Mouse (Mus musculus) midbrain, postnatal 0 days (tissue): ENCODE data around the gene Otp. TPM values are rescaled to one million over a fixed set of nuclear protein-coding genes. Genes with fewer than 3 reads are reported as not detected.

Experiments
- ATAC-seq: fragments of 200-750 bp; cut with Nextera tagmentation; 2 replicates; pipeline ENCODE4 v1.8.0; 2017; ENCODE audit warnings: moderate number of reproducible peaks, mild to moderate bottlenecking, moderate TSS enrichment, moderate library complexity; ENCODE audit not compliant: low FRiP score
- DNase-seq: peaks from one replicate; pipeline ENCODE4 v3.0.0-alpha.2; 2015; ENCODE audit warnings: low spot score
- H3K27ac ChIP-seq: fragments of 300-500 bp; sonication (generic); 2 replicates; pipeline ENCODE4 v1.5.1; 2014; ENCODE audit warnings: low read depth, mild to moderate bottlenecking, low read length, mixed read lengths
- H3K27me3 ChIP-seq: fragments of 300-500 bp; sonication (generic); 2 replicates; pipeline ENCODE4 v1.6.1; 2014; ENCODE audit warnings: low read length, control low read depth, mixed read lengths; ENCODE audit not compliant: insufficient read depth
- H3K36me3 ChIP-seq: fragments of 300-500 bp; sonication (generic); 2 replicates; pipeline ENCODE4 v1.6.1; 2014; ENCODE audit warnings: low read length, control low read depth, mixed read lengths; ENCODE audit not compliant: insufficient read depth
- H3K4me1 ChIP-seq: fragments of 300-500 bp; sonication (generic); 2 replicates; pipeline ENCODE4 v1.6.1; 2014; ENCODE audit warnings: mild to moderate bottlenecking, control low read depth, antibody characterized with exemption, low read length, mixed read lengths; ENCODE audit not compliant: insufficient read depth
- H3K4me2 ChIP-seq: fragments of 300-500 bp; sonication (generic); 2 replicates; pipeline ENCODE4 v1.6.1; 2014; ENCODE audit warnings: low read depth, mild to moderate bottlenecking, low read length, mixed read lengths; ENCODE audit not compliant: poor library complexity, severe bottlenecking
- H3K4me3 ChIP-seq: fragments of 300-500 bp; sonication (generic); 2 replicates; pipeline ENCODE4 v1.5.1; 2014; ENCODE audit warnings: low read depth, mild to moderate bottlenecking, low read length, moderate library complexity
- H3K9ac ChIP-seq: fragments of 300-500 bp; sonication (generic); replicated peaks from 2 replicates; pipeline ENCODE4 v1.6.1; 2014; ENCODE audit warnings: mild to moderate bottlenecking, low read length, moderate library complexity, mixed read lengths; ENCODE audit not compliant: poor library complexity, severe bottlenecking
- H3K9me3 ChIP-seq: fragments of 300-500 bp; sonication (generic); 2 replicates; pipeline ENCODE4 v1.6.1; 2016; ENCODE audit warnings: low read length, control low read depth
- CTCF ChIP-seq: IDR thresholded peaks from 2 replicates; pipeline ENCODE4 v1.5.1; 2016; ENCODE audit warnings: antibody characterized with exemption, mild to moderate bottlenecking
- WGBS: fragments of 180-500 bp; shearing (Covaris S2); extraction: QIAGEN DNeasy Blood & Tissue Kit; methylation state at CpG from one replicate; pipeline ENCODE4 v1.1.7; 2014; 5-methylcytosine and 5-hydroxymethylcytosine counted together
- polyA plus RNA-seq: library from polyadenylated mRNA; unstranded; fragments of >200 nt; fragmentation: Nextera tagmentation; extraction: Ambion mirVana; gene quantifications from 2 replicates; pipeline ENCODE4 v1.2.1, GENCODE M21; 2015
- total RNA-seq: library from RNA; depleted of rRNA; stranded (reverse); fragments of >200 nt; gene quantifications from 2 replicates; pipeline ENCODE4 v1.2.3, GENCODE M21; 2014

The Otp gene
- total and polyA plus RNA-seq, 2 experiments from 2014 or later, result 3.3 to 4.5 TPM

DNA sequence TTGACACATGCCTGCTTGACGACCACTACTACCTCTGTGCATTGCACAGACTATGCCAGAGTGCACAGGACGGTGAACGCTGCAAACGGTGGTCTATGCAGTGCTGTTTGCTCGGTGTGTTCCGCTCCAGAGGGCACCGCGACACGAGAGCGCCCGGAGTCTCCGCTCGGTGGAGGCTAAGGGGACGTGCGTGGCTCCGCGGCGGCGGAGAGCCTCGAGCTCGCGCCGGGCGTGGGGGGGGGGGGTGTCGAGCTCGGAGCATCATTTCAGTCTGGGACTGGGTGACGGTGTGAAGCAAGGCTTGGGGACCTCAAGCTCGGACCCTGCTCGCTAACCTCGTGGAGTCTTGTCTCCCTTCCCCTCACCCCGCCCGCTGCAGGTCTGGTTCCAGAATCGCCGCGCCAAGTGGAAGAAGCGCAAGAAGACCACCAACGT, 7.3 kb downstream of the Otp start:
- DNase-seq (no peak), ATAC-seq (peak; percentile 48; the same call in 1 of the 2 replicates)
- no peak for TF ChIP-seq CTCF
- Histone ChIP-seq H3K27ac (no peak overlapping the region), H3K4me3 (peak overlapping the region; percentile 25), H3K9ac (no peak overlapping the region), H3K4me1 (peaks cover 3% of the 10 kb centered on the region; the same call in 1 of the 2 replicates), H3K27me3 (peaks cover 68% of the 10 kb centered on the region), H3K4me2 (peak overlapping the region; percentile 46), H3K36me3 (no peaks in the 10 kb centered on the region), H3K9me3 (no peaks in the 10 kb centered on the region)
- under 1% methylated on average over 33 of the region's 37 CpGs for WGBS

DNA sequence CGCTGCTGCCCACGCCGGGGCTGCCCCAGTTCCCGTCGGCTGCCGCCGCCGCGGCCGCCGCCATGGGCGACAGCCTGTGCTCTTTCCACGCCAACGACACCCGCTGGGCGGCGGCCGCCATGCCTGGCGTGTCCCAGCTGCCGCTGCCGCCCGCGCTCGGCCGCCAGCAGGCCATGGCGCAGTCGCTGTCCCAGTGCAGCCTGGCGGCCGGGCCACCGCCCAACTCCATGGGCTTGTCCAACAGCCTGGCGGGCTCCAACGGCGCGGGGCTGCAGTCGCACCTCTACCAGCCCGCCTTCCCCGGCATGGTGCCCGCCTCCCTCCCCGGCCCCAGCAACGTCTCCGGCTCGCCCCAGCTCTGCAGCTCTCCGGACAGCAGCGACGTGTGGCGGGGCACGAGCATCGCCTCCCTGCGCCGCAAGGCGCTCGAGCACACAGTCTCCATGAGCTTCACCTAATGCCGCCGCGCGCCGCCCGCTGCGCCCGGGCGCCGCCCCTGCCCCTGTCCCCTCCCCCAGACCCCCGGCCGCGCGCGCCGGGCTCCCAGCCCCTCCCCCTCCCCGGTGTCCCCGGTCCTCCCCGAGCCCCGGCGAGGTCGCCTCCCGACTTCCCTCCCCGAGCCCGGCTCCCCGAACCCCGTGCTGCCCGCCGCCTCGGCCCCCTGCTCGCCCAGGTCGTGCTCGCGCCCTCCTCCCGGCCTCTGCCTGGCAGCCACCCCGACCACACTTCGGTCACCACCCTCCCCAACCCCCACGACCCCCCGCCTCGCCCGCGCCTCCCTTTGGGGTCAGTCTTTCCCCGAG, 8.0 kb downstream of the Otp start:
- ATAC-seq, result peak; percentile 64
- no peak overlapping the region for H3K27ac ChIP-seq
- H3K36me3 ChIP-seq, result no peaks in the 10 kb centered on the region
- peaks cover 3% of the 10 kb centered on the region; the same call in 1 of the 2 replicates for H3K4me1 ChIP-seq
- no peak for DNase-seq
- H3K4me2 ChIP-seq, result peak overlapping the region; percentile 46
- WGBS, result 2% methylated on average over 77 of the region's 95 CpGs
- TF ChIP-seq CTCF, result no peak
- peak overlapping the region; percentile 25 for H3K4me3 ChIP-seq
- H3K9me3 ChIP-seq, result no peaks in the 10 kb centered on the region
- no peak overlapping the region for H3K9ac ChIP-seq
- H3K27me3 ChIP-seq, result peaks cover 70% of the 10 kb centered on the region

DNA sequence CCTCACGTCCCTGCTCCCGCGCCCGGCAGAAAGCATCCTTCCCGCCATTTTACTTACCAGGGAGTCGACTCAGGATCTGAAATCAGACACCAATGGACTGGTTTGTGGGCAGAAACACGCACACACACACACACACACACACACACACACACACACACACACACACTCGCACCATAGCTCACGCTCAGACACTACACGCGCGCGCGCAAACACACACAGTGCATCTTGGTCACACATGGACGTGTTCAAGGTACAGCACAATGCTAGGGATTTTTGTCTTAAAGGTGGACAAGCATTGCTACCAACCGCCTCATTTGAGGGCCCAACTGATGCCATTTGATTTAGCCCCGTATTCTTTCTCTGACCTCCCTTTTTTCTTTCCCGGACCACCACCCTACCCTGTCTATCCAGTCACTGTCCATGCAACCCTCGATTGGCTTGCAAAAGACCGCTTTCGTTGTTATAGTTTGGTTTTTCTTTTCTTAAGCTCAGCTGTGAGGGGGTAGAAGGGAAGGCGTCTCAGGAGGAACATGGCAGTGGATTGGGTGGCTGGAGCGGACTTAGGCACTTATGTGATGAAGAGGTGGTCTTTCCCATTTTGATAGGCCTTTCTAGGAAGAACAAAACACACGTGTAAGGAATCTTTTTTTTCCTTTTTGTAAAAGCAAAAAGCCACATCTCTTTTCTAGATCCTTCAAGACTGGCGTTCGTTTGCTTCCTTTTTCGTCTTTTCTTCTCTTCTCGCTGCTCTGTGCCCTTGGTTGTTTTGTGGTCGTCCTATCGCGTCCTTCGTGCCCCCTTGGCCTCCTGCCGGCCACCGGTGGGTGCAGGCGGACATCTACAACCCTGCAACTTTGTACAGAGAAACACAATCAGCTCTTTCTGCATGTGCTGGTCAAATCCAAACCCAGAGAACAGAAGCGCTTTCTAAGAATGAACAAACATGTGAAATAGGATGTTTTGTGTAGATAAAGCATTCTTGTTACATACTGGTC, 8.9 kb downstream of the Otp start:
- Histone ChIP-seq H3K36me3 (no peaks in the 10 kb centered on the region), H3K9me3 (no peaks in the 10 kb centered on the region), H3K4me1 (peaks cover 3% of the 10 kb centered on the region; the same call in 1 of the 2 replicates), H3K27me3 (peaks cover 75% of the 10 kb centered on the region), H3K9ac (no peak overlapping the region), H3K4me2 (0 out of 2 replicates have a peak overlapping the region, but pooled peaks have one; percentile 46), H3K4me3 (no peak overlapping the region), H3K27ac (no peak overlapping the region)
- WGBS, result 1% methylated on average over 36 of the region's 36 CpGs
- no peak for TF ChIP-seq CTCF
- DNase-seq, result no peak
- no peak for ATAC-seq

DNA sequence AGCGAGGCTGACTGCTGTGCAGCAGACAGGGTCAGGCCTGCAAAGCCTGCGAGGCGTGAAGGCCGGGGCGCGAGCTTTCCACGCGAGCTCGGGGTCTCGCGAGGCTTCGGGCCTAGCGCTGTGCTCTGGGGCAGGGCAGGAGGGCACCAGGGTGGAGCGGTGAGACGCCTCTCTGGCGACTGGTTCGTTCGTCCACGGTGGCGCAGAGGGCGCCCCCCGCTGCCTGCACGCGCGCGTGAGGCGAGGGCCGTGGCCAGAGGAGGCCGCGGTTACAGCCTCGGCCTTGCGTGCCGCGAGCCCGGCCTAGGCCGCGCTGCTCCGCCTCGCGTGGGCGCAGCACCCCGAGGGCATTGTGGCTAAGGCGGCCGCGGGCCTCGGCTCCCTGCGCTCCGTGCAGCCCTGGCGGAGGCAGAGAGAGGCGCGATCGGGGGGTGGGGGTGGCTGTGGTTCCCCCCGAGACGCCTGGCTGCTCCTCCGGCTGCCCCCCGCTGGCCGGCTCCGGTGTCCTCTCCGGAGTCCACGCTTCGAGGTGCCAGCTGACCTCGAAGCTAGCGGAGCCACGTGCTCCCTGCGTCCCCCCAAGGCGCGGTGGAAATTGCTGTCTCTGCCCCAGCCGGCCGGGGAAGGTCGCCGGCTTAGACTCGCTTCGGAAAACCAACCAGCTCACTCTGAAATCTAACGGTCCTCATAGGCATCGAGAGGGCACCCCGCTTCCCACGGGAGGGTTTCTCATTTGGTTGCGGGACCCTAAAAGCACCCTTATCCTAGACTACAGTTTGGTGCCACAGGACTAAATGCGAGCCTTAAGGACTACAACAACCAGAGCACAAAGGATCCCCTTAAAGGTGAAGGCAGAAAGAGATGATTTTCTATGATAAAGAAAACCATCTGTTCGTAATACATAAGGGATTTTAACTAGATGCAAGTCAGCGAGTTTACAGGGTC, 10.2 kb downstream of the Otp start:
- Histone ChIP-seq H3K27ac (no peak overlapping the region), H3K4me2 (no peak overlapping the region), H3K4me3 (no peak overlapping the region), H3K9me3 (no peaks in the 10 kb centered on the region), H3K27me3 (peaks cover 76% of the 10 kb centered on the region), H3K4me1 (peaks cover 3% of the 10 kb centered on the region; the same call in 1 of the 2 replicates), H3K36me3 (no peaks in the 10 kb centered on the region), H3K9ac (no peak overlapping the region)
- 3% methylated on average over 60 of the region's 81 CpGs for WGBS
- peak; percentile 38 for ATAC-seq
- TF ChIP-seq CTCF, result no peak
- DNase-seq, result no peak

DNA sequence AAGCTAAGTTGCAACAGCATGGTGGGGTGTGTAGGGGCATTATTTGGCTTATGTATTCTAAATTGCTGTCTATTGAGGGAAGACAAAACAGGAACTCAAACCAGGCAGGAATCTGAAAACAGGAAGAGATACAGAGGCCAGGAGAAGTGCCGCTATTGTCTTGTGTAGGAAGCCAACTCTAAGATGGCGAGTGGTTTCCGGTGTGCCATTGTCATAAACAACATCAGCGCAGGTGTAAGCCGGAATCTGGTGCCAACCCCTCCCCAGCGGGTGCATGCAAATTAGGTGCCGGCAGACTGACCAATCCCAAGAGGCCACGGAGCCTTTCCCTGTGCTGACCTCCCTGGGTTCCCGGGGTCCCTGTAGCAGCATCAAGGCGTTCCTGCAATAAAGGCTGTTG, 32.4 kb downstream of the Otp start:
- no peak overlapping the region for H3K4me2 ChIP-seq
- no peaks in the 10 kb centered on the region for H3K4me1 ChIP-seq
- H3K4me3 ChIP-seq, result no peak overlapping the region
- ATAC-seq, result no peak
- no peak overlapping the region for H3K9ac ChIP-seq
- TF ChIP-seq CTCF, result no peak
- peaks cover 6% of the 10 kb centered on the region; the same call in 1 of the 2 replicates for H3K27me3 ChIP-seq
- H3K36me3 ChIP-seq, result no peaks in the 10 kb centered on the region
- H3K27ac ChIP-seq, result no peak overlapping the region
- 91% methylated on average over 10 of the region's 10 CpGs for WGBS
- DNase-seq, result no peak
- H3K9me3 ChIP-seq, result no peaks in the 10 kb centered on the region
